Mouse (Mus musculus): ENCODE results near the gene Polg2.

DNA sequence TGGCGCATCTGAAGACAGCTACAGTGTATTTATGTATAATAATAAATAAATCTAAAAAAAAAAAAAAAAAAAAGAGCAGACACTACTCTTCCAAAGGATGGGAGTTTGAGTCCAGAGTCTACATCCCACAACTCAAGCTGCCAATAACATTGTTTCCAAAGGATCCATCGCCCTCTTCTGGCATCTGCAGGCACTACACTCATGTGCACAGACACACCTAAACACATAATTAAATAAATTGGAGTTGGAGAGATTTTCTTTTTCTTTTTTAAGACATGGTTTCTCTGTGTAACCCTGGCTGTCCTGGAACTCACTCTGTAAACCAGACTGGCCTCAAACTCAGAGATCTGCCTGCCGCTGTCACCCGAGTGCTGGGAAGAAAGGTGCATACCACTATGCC, 11.8 kb downstream of the Polg2 start:
- TF ChIP-seq POLR2A (IDR thresholded peaks at IDR 0.05; ENCODE audit: borderline replicate concordance, insufficient read depth, low read length), result no peak
- TF ChIP-seq CTCF (IDR thresholded peaks at IDR 0.05; ENCODE audit: borderline replicate concordance, insufficient read depth, low read depth, low read length), result no peak

Measured in cerebellum, adult 2 months (tissue).